Mouse (Mus musculus): ENCODE data around the gene Rab8b.
A peak's percentile ranks its signal among the peaks of the same experiment; 100 is the strongest.
"Not testable (repeated sequence)": the region's sequence is repeated elsewhere in the genome, so short reads cannot be mapped to it uniquely, and the experiment has no call there.

Rab8b gene

GRCm38 (mm10) chr9:66886366-66886765 lies 33.1 kb downstream of the Rab8b start:
- no peak for DNase-seq

- no peak for DNase-seq
Observed at GRCm38 (mm10) chr9:66884609-66885008, 34.9 kb downstream of the Rab8b start.

GRCm38 (mm10) chr9:66883500-66883899 lies 36.0 kb downstream of the Rab8b start:
- no peak for DNase-seq

- no peak for DNase-seq
Observed at GRCm38 (mm10) chr9:66882406-66882821, 37.1 kb downstream of the Rab8b start.

- no peak for DNase-seq
Observed at GRCm38 (mm10) chr9:66881858-66882257, 37.6 kb downstream of the Rab8b start.

GRCm38 (mm10) chr9:66880752-66881151 lies 38.7 kb downstream of the Rab8b start:
- DNase-seq: no peak

- no peak for DNase-seq
Observed at GRCm38 (mm10) chr9:66879486-66879885, 40.0 kb downstream of the Rab8b start.

- no peak for DNase-seq
Observed at GRCm38 (mm10) chr9:66878899-66879298, 40.6 kb downstream of the Rab8b start.

- DNase-seq: no peak
Observed at GRCm38 (mm10) chr9:66876577-66876976, 42.9 kb downstream of the Rab8b start.

- no peak for DNase-seq
Observed at GRCm38 (mm10) chr9:66874297-66874696, 45.2 kb downstream of the Rab8b start.

- no peak for DNase-seq
Observed at GRCm38 (mm10) chr9:66873531-66873930, 46.0 kb downstream of the Rab8b start.

GRCm38 (mm10) chr9:66873009-66873408 lies 46.5 kb downstream of the Rab8b start:
- DNase-seq: not testable (repeated sequence)

GRCm38 (mm10) chr9:66872015-66872727 lies 47.3 kb downstream of the Rab8b start:
- DNase-seq: no peak

GRCm38 (mm10) chr9:66864708-66865107 lies 54.8 kb downstream of the Rab8b start:
- DNase-seq: no peak

- DNase-seq: no peak
Observed at GRCm38 (mm10) chr9:66863456-66863855, 56.0 kb downstream of the Rab8b start.

- no peak for DNase-seq
Observed at GRCm38 (mm10) chr9:66862202-66862601, 57.3 kb downstream of the Rab8b start.

GRCm38 (mm10) chr9:66861104-66861767 lies 58.3 kb downstream of the Rab8b start:
- DNase-seq: no peak

- DNase-seq: no peak
Observed at GRCm38 (mm10) chr9:66859523-66859922, 60.0 kb downstream of the Rab8b start.

GRCm38 (mm10) chr9:66855865-66856264 lies 63.6 kb downstream of the Rab8b start:
- DNase-seq: no peak

GRCm38 (mm10) chr9:66852592-66852991 lies 66.9 kb downstream of the Rab8b start:
- no peak for DNase-seq

GRCm38 (mm10) chr9:66850966-66851365 lies 68.5 kb downstream of the Rab8b start:
- no peak for DNase-seq

GRCm38 (mm10) chr9:66846822-66847221 lies 72.7 kb downstream of the Rab8b start:
- no peak for DNase-seq

- DNase-seq: no peak
Observed at GRCm38 (mm10) chr9:66835097-66835480, 84.4 kb downstream of the Rab8b start.

- DNase-seq: peak; percentile 99
Observed at GRCm38 (mm10) chr9:66834318-66835096, 85.0 kb downstream of the Rab8b start, which contains the start of gene Aph1c. TSS of gene Aph1c (minus strand) at chr9:66834726.

Measured in cerebellum, adult 8-10 months (tissue).